Mouse (Mus musculus) E14TG2a.4 (cell line): ENCODE results near the gene Rps6kb1.

Experiments
- H3K27me3 ChIP-seq: 2 replicates; pipeline ENCODE4 v1.6.1; 2014; ENCODE audit warnings: low read length, control low read depth; ENCODE audit not compliant: insufficient read depth
- H3K36me3 ChIP-seq: 2 replicates; pipeline ENCODE4 v1.6.1; 2014; ENCODE audit warnings: low read length, control low read depth; ENCODE audit not compliant: insufficient read depth
- H3K4me1 ChIP-seq: replicated peaks from 2 replicates; pipeline ENCODE4 v1.6.1; 2014; ENCODE audit warnings: low read depth, low read length, control low read depth
- H3K4me3 ChIP-seq: replicated peaks from 2 replicates; pipeline ENCODE4 v1.5.1; 2014; ENCODE audit warnings: mild to moderate bottlenecking, low read length
- H3K9me3 ChIP-seq: 2 replicates; pipeline ENCODE4 v1.6.1; 2014; ENCODE audit warnings: low read length, control low read depth
- CTCF ChIP-seq: conservative IDR thresholded peaks from 2 replicates; pipeline ENCODE4 v1.5.1; 2014; ENCODE audit warnings: low read length
- NANOG ChIP-seq: IDR thresholded peaks from 2 replicates; pipeline ENCODE4 v1.6.1; 2014; ENCODE audit warnings: borderline replicate concordance, low read length, mixed read lengths
- POU5F1 ChIP-seq: IDR thresholded peaks from 2 replicates; pipeline ENCODE4 v1.6.1; 2014; ENCODE audit warnings: low read length, borderline replicate concordance

The Rps6kb1 gene

GRCm38 (mm10) chr11:86568425-86568824, 23.8 kb upstream of the Rps6kb1 start:
- Histone ChIP-seq H3K4me1 (peaks cover 20% of the 10 kb centered on the region), H3K9me3 (no peaks in the 10 kb centered on the region), H3K27me3 (no peaks in the 10 kb centered on the region), H3K4me3 (no peak overlapping the region), H3K36me3 (peaks cover 10% of the 10 kb centered on the region)
- TF ChIP-seq CTCF, result peak; percentile 27
- TF ChIP-seq NANOG, result no peak
- TF ChIP-seq POU5F1, result no peak

GRCm38 (mm10) chr11:86558258-86558657, 13.7 kb upstream of the Rps6kb1 start:
- peaks cover 7% of the 10 kb centered on the region for H3K4me1 ChIP-seq
- H3K9me3 ChIP-seq, result no peaks in the 10 kb centered on the region
- no peaks in the 10 kb centered on the region for H3K27me3 ChIP-seq
- no peak overlapping the region for H3K4me3 ChIP-seq
- TF ChIP-seq NANOG (no peak), CTCF (no peak), POU5F1 (no peak)
- H3K36me3 ChIP-seq, result peaks cover 59% of the 10 kb centered on the region

- no peak overlapping the region for H3K4me3 ChIP-seq
- H3K4me1 ChIP-seq, result no peaks in the 10 kb centered on the region
- TF ChIP-seq POU5F1 (no peak), CTCF (no peak), NANOG (no peak)
- H3K9me3 ChIP-seq, result no peaks in the 10 kb centered on the region
- H3K36me3 ChIP-seq, result peaks cover 41% of the 10 kb centered on the region
- H3K27me3 ChIP-seq, result no peaks in the 10 kb centered on the region
Measured at GRCm38 (mm10) chr11:86553525-86553924, 8.9 kb upstream of the Rps6kb1 start.

- H3K9me3 ChIP-seq, result no peaks in the 10 kb centered on the region
- peaks cover 14% of the 10 kb centered on the region for H3K36me3 ChIP-seq
- no peak overlapping the region for H3K4me3 ChIP-seq
- no peaks in the 10 kb centered on the region for H3K27me3 ChIP-seq
- TF ChIP-seq NANOG, result no peak
- no peak for TF ChIP-seq POU5F1
- TF ChIP-seq CTCF, result peak; percentile 74
- peaks cover 21% of the 10 kb centered on the region for H3K4me1 ChIP-seq
Measured at GRCm38 (mm10) chr11:86547412-86547811, 2.8 kb upstream of the Rps6kb1 start.

- H3K27me3 ChIP-seq, result no peaks in the 10 kb centered on the region
Measured at GRCm38 (mm10) chr11:86545556-86545955, 951 bp upstream of the Rps6kb1 start.

GRCm38 (mm10) chr11:86543960-86544638, 506 bp downstream of the Rps6kb1 start:
- TF ChIP-seq NANOG (no peak), CTCF (no peak), POU5F1 (no peak)
- Histone ChIP-seq H3K4me1 (peaks cover 40% of the 10 kb centered on the region), H3K9me3 (no peaks in the 10 kb centered on the region), H3K36me3 (peaks cover 18% of the 10 kb centered on the region), H3K27me3 (no peaks in the 10 kb centered on the region), H3K4me3 (peak overlapping the region; percentile 90)

More at GRCm38 (mm10) chr11:86545556-86545955, 951 bp upstream of the Rps6kb1 start:
- H3K9me3 ChIP-seq, result no peaks in the 10 kb centered on the region
- peak overlapping the region; percentile 90 for H3K4me3 ChIP-seq
- H3K36me3 ChIP-seq, result peaks cover 26% of the 10 kb centered on the region
- no peak for TF ChIP-seq NANOG
- no peak for TF ChIP-seq CTCF
- TF ChIP-seq POU5F1, result no peak
- H3K4me1 ChIP-seq, result peaks cover 31% of the 10 kb centered on the region

GRCm38 (mm10) chr11:86542851-86543250, 1.8 kb downstream of the Rps6kb1 start:
- Histone ChIP-seq H3K27me3 (no peaks in the 10 kb centered on the region), H3K4me3 (no peak overlapping the region), H3K36me3 (peaks cover 16% of the 10 kb centered on the region; the same call in 1 of the 2 replicates), H3K9me3 (no peaks in the 10 kb centered on the region), H3K4me1 (peaks cover 45% of the 10 kb centered on the region)
- TF ChIP-seq POU5F1 (no peak), CTCF (no peak), NANOG (no peak)

- Histone ChIP-seq H3K36me3 (peaks cover 16% of the 10 kb centered on the region; the same call in 1 of the 2 replicates), H3K9me3 (no peaks in the 10 kb centered on the region), H3K4me3 (no peak overlapping the region), H3K4me1 (peaks cover 53% of the 10 kb centered on the region), H3K27me3 (no peaks in the 10 kb centered on the region)
- TF ChIP-seq CTCF, result no peak
- no peak for TF ChIP-seq NANOG
- no peak for TF ChIP-seq POU5F1
Measured at GRCm38 (mm10) chr11:86540476-86540845, 4.1 kb downstream of the Rps6kb1 start.

- no peak for TF ChIP-seq CTCF
- TF ChIP-seq POU5F1, result no peak
- no peak for TF ChIP-seq NANOG
- Histone ChIP-seq H3K9me3 (no peaks in the 10 kb centered on the region), H3K4me3 (no peak overlapping the region), H3K4me1 (peaks cover 51% of the 10 kb centered on the region), H3K36me3 (peaks cover 17% of the 10 kb centered on the region), H3K27me3 (no peaks in the 10 kb centered on the region)
Measured at GRCm38 (mm10) chr11:86539716-86540475, 4.7 kb downstream of the Rps6kb1 start.
